Mouse (Mus musculus) layer of hippocampus, postnatal 14 days (tissue): ENCODE results near the gene Cfap54. TPM values are rescaled to one million over a fixed set of nuclear protein-coding genes. Genes with fewer than 3 reads are reported as not detected.

Experiments used
- DNase-seq, 2 experiments: peaks; one replicate each; pipeline ENCODE4 v3.0.0; 2021 to 2022; ENCODE audit warnings: low spot score in 2 of 2, mixed read lengths in 1 of 2
- total RNA-seq, 2 experiments: library from RNA; stranded (reverse); gene quantifications; 2 replicates each; pipeline ENCODE4 v1.2.3; 2021

Cfap54 gene
- total RNA-seq, 2 experiments from 2014 or later = 11.1 to 15.1 TPM

GRCm38 (mm10) chr10:92942848-92943645, 138.4 kb downstream of the Cfap54 start:
- DNase-seq = no peak

- DNase-seq = no peak
Measured at GRCm38 (mm10) chr10:92941616-92942015, 139.8 kb downstream of the Cfap54 start.

- no peak for DNase-seq
Measured at GRCm38 (mm10) chr10:92937741-92938285, 143.6 kb downstream of the Cfap54 start.

GRCm38 (mm10) chr10:92937091-92937490, 144.3 kb downstream of the Cfap54 start:
- no peak for DNase-seq

- peak; percentile 14 to 37 for DNase-seq
Measured at GRCm38 (mm10) chr10:92934506-92934905, 146.9 kb downstream of the Cfap54 start.

GRCm38 (mm10) chr10:92933616-92934015, 147.8 kb downstream of the Cfap54 start:
- DNase-seq = no peak

GRCm38 (mm10) chr10:92932464-92932863, 149.0 kb downstream of the Cfap54 start:
- DNase-seq = no peak

GRCm38 (mm10) chr10:92930036-92930435, 151.4 kb downstream of the Cfap54 start:
- no peak for DNase-seq

GRCm38 (mm10) chr10:92928256-92928655, 153.2 kb downstream of the Cfap54 start:
- DNase-seq = no peak

GRCm38 (mm10) chr10:92918551-92918950, 162.9 kb downstream of the Cfap54 start:
- DNase-seq = no peak

GRCm38 (mm10) chr10:92907246-92907645, 174.2 kb downstream of the Cfap54 start:
- no peak for DNase-seq

GRCm38 (mm10) chr10:92888466-92888865, 193.0 kb downstream of the Cfap54 start:
- DNase-seq = no peak

GRCm38 (mm10) chr10:92878000-92878399, 203.4 kb downstream of the Cfap54 start:
- no peak for DNase-seq

GRCm38 (mm10) chr10:92840980-92841379, 240.4 kb downstream of the Cfap54 start:
- DNase-seq = no peak

GRCm38 (mm10) chr10:92837572-92837971, 243.8 kb downstream of the Cfap54 start:
- DNase-seq = peak; percentile 6 to 44

- DNase-seq = no peak
Measured at GRCm38 (mm10) chr10:92837045-92837444, 244.4 kb downstream of the Cfap54 start.

- DNase-seq = no peak
Measured at GRCm38 (mm10) chr10:92821499-92821898, 259.9 kb downstream of the Cfap54 start.

GRCm38 (mm10) chr10:92818190-92818589, 263.2 kb downstream of the Cfap54 start:
- DNase-seq = peak in 1 of 2 experiments; percentile 24

GRCm38 (mm10) chr10:92816903-92817302, 264.5 kb downstream of the Cfap54 start:
- DNase-seq = no peak

- DNase-seq = no peak
Measured at GRCm38 (mm10) chr10:92810894-92811293, 270.5 kb downstream of the Cfap54 start.

- DNase-seq = no peak
Measured at GRCm38 (mm10) chr10:92791908-92792307, 289.5 kb downstream of the Cfap54 start.

- DNase-seq = no peak
Measured at GRCm38 (mm10) chr10:92791531-92791900, 289.9 kb downstream of the Cfap54 start.
